Mouse (Mus musculus) forebrain, embryonic 16.5 days (tissue): ENCODE measurements around the gene Cgn. TPM values are rescaled to one million over a fixed set of nuclear protein-coding genes. Genes with fewer than 3 reads are reported as not detected.

ENCODE experiments used
- ATAC-seq: fragments of 200-750 bp; cut with Nextera tagmentation; 2 replicates; pipeline ENCODE4 v1.8.0; 2017; ENCODE audit warnings: mild to moderate bottlenecking, moderate library complexity
- H3K27ac ChIP-seq: fragments of 300-500 bp; sonication (generic); 2 replicates; pipeline ENCODE4 v1.5.1; 2014; ENCODE audit warnings: low read length, control low read depth
- H3K27me3 ChIP-seq: fragments of 300-500 bp; sonication (generic); replicated peaks from 2 replicates; pipeline ENCODE4 v1.6.1; 2014; ENCODE audit warnings: low read length; ENCODE audit not compliant: control insufficient read depth, insufficient read depth
- H3K36me3 ChIP-seq: fragments of 300-500 bp; sonication (generic); 2 replicates; pipeline ENCODE4 v1.6.1; 2014; ENCODE audit not compliant: control insufficient read depth, insufficient read depth
- H3K4me1 ChIP-seq: fragments of 300-500 bp; sonication (generic); replicated peaks from 2 replicates; pipeline ENCODE4 v1.6.1; 2014; ENCODE audit warnings: low read length; ENCODE audit not compliant: control insufficient read depth, insufficient read depth
- H3K4me2 ChIP-seq: fragments of 300-500 bp; sonication (generic); 2 replicates; pipeline ENCODE4 v1.6.1; 2014; ENCODE audit warnings: mild to moderate bottlenecking, low read length, control low read depth
- H3K4me3 ChIP-seq: fragments of 300-500 bp; sonication (generic); replicated peaks from 2 replicates; pipeline ENCODE4 v1.5.1; 2014; ENCODE audit warnings: mild to moderate bottlenecking, low read length, control low read depth
- H3K9ac ChIP-seq: fragments of 300-500 bp; sonication (generic); replicated peaks from 2 replicates; pipeline ENCODE4 v1.6.1; 2014; ENCODE audit warnings: low read depth, low read length, control low read depth
- H3K9me3 ChIP-seq: fragments of 300-500 bp; sonication (generic); 2 replicates; pipeline ENCODE4 v1.6.1; 2016; ENCODE audit warnings: low read length; ENCODE audit not compliant: control insufficient read depth
- WGBS: fragments of 180-500 bp; shearing (Covaris S2); extraction: QIAGEN DNeasy Blood & Tissue Kit; methylation state at CpG from one replicate; pipeline ENCODE4 v1.1.7; 2014; 5-methylcytosine and 5-hydroxymethylcytosine counted together
- polyA plus RNA-seq: library from polyadenylated mRNA; unstranded; fragments of >200 nt; fragmentation: Nextera tagmentation; extraction: Ambion mirVana; gene quantifications from 2 replicates; pipeline ENCODE4 v1.2.1, GENCODE M21; 2015

Gene Cgn
- polyA plus RNA-seq, 1 experiment from 2014 or later, result 9.0 TPM

GRCm38 (mm10) chr3:94817731-94818130 lies 31.4 kb upstream of the Cgn start:
- H3K36me3 ChIP-seq, result no peaks in the 10 kb centered on the region
- no peaks in the 10 kb centered on the region for H3K9me3 ChIP-seq
- no peak overlapping the region for H3K4me3 ChIP-seq
- no peaks in the 10 kb centered on the region for H3K27me3 ChIP-seq
- no peak overlapping the region for H3K27ac ChIP-seq
- ATAC-seq, result no peak
- no peak overlapping the region for H3K4me2 ChIP-seq
- 92% methylated on average over 2 of the region's 2 CpGs for WGBS
- no peak overlapping the region for H3K9ac ChIP-seq
- H3K4me1 ChIP-seq, result peaks cover 4% of the 10 kb centered on the region; the same call in 1 of the 2 replicates

- Histone ChIP-seq H3K4me3 (no peak overlapping the region), H3K27me3 (no peaks in the 10 kb centered on the region), H3K4me2 (no peak overlapping the region), H3K4me1 (no peaks in the 10 kb centered on the region), H3K27ac (no peak overlapping the region), H3K36me3 (no peaks in the 10 kb centered on the region), H3K9me3 (no peaks in the 10 kb centered on the region), H3K9ac (no peak overlapping the region)
- no peak for ATAC-seq
These were observed 29.3 kb upstream of the Cgn start for GRCm38 (mm10) chr3:94815603-94816002.

GRCm38 (mm10) chr3:94814663-94815062 lies 28.4 kb upstream of the Cgn start:
- no peak for ATAC-seq
- no peaks in the 10 kb centered on the region for H3K9me3 ChIP-seq
- H3K4me1 ChIP-seq, result no peaks in the 10 kb centered on the region
- no peak overlapping the region for H3K9ac ChIP-seq
- H3K27me3 ChIP-seq, result no peaks in the 10 kb centered on the region
- H3K27ac ChIP-seq, result no peak overlapping the region
- 75% methylated on average over 4 of the region's 4 CpGs for WGBS
- no peak overlapping the region for H3K4me2 ChIP-seq
- no peak overlapping the region for H3K4me3 ChIP-seq
- no peaks in the 10 kb centered on the region for H3K36me3 ChIP-seq

- Histone ChIP-seq H3K27me3 (no peaks in the 10 kb centered on the region), H3K9me3 (no peaks in the 10 kb centered on the region), H3K4me2 (no peak overlapping the region), H3K4me1 (no peaks in the 10 kb centered on the region), H3K36me3 (no peaks in the 10 kb centered on the region), H3K9ac (no peak overlapping the region), H3K4me3 (no peak overlapping the region), H3K27ac (no peak overlapping the region)
- 87% methylated on average over 4 of the region's 4 CpGs for WGBS
- no peak for ATAC-seq
These were observed 27.8 kb upstream of the Cgn start for GRCm38 (mm10) chr3:94814063-94814462.

GRCm38 (mm10) chr3:94813651-94814050 lies 27.4 kb upstream of the Cgn start:
- ATAC-seq, result no peak

GRCm38 (mm10) chr3:94811628-94812027 lies 25.3 kb upstream of the Cgn start:
- Histone ChIP-seq H3K9me3 (no peaks in the 10 kb centered on the region), H3K4me3 (no peak overlapping the region), H3K27me3 (no peaks in the 10 kb centered on the region), H3K4me2 (no peak overlapping the region), H3K36me3 (no peaks in the 10 kb centered on the region), H3K27ac (no peak overlapping the region), H3K9ac (no peak overlapping the region), H3K4me1 (no peaks in the 10 kb centered on the region)
- WGBS, result 24% methylated on average over 4 of the region's 4 CpGs
- ATAC-seq, result no peak

More at GRCm38 (mm10) chr3:94813651-94814050, 27.4 kb upstream of the Cgn start:
- Histone ChIP-seq H3K4me2 (no peak overlapping the region), H3K27me3 (no peaks in the 10 kb centered on the region), H3K4me1 (no peaks in the 10 kb centered on the region), H3K9ac (no peak overlapping the region), H3K9me3 (no peaks in the 10 kb centered on the region), H3K27ac (no peak overlapping the region), H3K4me3 (no peak overlapping the region), H3K36me3 (no peaks in the 10 kb centered on the region)
- 88% methylated on average over 3 of the region's 3 CpGs for WGBS

GRCm38 (mm10) chr3:94808296-94808695 lies 22.0 kb upstream of the Cgn start:
- Histone ChIP-seq H3K4me2 (no peak overlapping the region), H3K4me3 (no peak overlapping the region), H3K36me3 (no peaks in the 10 kb centered on the region), H3K4me1 (peaks cover 6% of the 10 kb centered on the region), H3K9me3 (no peaks in the 10 kb centered on the region), H3K27ac (no peak overlapping the region), H3K27me3 (no peaks in the 10 kb centered on the region), H3K9ac (no peak overlapping the region)
- ATAC-seq, result no peak
- WGBS, result 84% methylated on average over 1 of the region's 1 CpGs

- ATAC-seq, result no peak
- Histone ChIP-seq H3K27ac (no peak overlapping the region), H3K36me3 (no peaks in the 10 kb centered on the region), H3K4me2 (no peak overlapping the region), H3K9ac (no peak overlapping the region), H3K27me3 (no peaks in the 10 kb centered on the region), H3K4me3 (no peak overlapping the region), H3K9me3 (no peaks in the 10 kb centered on the region), H3K4me1 (peaks cover 6% of the 10 kb centered on the region)
- WGBS, result 71% methylated on average over 4 of the region's 4 CpGs
These were observed 18.7 kb upstream of the Cgn start for GRCm38 (mm10) chr3:94804976-94805375.

- Histone ChIP-seq H3K4me3 (no peak overlapping the region), H3K27ac (no peak overlapping the region), H3K36me3 (no peaks in the 10 kb centered on the region), H3K4me1 (peaks cover 6% of the 10 kb centered on the region), H3K27me3 (no peaks in the 10 kb centered on the region), H3K9ac (peak overlapping the region; percentile 7; the same call in 1 of the 2 replicates), H3K4me2 (peak overlapping the region; percentile 16), H3K9me3 (no peaks in the 10 kb centered on the region)
- under 1% methylated on average over 10 of the region's 10 CpGs for WGBS
- ATAC-seq, result peak; percentile 63; the same call in 1 of the 2 replicates
These were observed 17.9 kb upstream of the Cgn start for GRCm38 (mm10) chr3:94804146-94804545.

GRCm38 (mm10) chr3:94796181-94796580 lies 9.9 kb upstream of the Cgn start:
- no peak for ATAC-seq
- Histone ChIP-seq H3K4me1 (no peaks in the 10 kb centered on the region), H3K4me3 (no peak overlapping the region), H3K27ac (no peak overlapping the region), H3K9ac (no peak overlapping the region), H3K36me3 (no peaks in the 10 kb centered on the region), H3K27me3 (no peaks in the 10 kb centered on the region), H3K9me3 (no peaks in the 10 kb centered on the region), H3K4me2 (no peak overlapping the region)
